Mouse (Mus musculus): ENCODE data around the gene Hist1h4i.
A peak's percentile ranks its signal among the peaks of the same experiment; 100 is the strongest.
"Not testable (repeated sequence)": the region's sequence is repeated elsewhere in the genome, so short reads cannot be mapped to it uniquely, and the experiment has no call there.

The Hist1h4i gene

DNA sequence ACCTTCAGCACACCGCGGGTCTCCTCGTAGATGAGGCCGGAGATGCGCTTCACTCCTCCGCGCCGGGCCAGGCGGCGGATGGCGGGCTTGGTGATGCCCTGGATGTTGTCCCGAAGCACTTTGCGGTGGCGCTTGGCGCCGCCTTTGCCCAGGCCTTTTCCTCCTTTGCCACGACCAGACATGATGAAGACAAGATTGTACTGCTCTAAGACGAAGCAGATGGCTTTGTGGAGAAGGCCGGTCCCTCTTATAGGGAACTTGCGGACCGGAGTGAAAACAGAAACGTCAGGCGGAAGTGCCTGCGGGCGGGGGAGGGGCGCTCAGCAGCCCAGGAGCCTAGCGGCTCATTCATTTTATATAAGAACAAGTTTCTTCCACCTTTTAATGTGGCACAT, at the start of gene Hist1h4i:
Gene Hist1h4i, minus strand, starts transcription at position 221 of the 395 bp plus-strand sequence.
- DNase-seq (ENCODE audit: low spot score), result peak; percentile 95

DNA sequence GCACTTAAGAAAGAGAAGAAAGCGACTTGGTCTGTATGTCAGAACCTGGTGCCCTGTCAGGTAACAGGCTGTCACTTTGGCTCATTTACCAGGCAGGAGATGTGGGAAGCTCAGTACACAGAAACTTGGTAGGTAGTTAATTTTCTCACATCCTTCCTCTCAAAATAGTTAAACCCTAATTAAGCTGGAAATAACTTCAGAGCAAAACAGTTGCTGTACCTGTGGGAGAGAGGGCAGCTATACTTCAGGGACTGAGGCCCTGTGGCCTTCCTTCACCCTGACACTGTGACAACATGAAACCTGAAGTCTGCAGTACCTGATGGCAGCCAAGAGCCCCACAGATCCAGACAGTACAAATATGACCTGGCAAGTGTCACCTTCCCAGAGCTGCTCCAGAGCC, 43.0 kb upstream of the Hist1h4i start, which contains the start of gene Vmn1r188:
Gene Vmn1r188, plus strand, starts transcription at position 301 of the 400 bp plus-strand sequence.
- DNase-seq (ENCODE audit: low spot score), result not testable (repeated sequence)

DNA sequence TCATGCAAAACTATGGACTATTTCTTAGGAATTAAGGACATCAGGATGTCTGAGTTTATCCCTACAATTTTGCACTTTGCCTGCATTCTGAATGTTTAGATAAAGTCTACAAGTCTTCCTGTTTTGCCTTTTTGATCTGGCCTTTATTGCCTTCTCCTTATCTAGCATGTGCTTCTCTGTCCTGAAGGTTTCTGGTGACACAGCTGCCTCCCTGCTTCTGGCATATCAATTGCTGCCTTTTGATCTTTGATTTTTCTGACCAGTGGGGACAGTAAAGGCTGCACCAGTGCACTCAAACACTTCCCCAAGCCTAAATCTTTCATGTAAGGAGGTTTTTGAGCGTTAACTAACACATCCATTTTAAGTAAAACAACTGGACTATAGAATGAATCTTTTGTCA, 22.3 kb upstream of the Hist1h4i start:
- no peak for DNase-seq (ENCODE audit: low spot score)

DNA sequence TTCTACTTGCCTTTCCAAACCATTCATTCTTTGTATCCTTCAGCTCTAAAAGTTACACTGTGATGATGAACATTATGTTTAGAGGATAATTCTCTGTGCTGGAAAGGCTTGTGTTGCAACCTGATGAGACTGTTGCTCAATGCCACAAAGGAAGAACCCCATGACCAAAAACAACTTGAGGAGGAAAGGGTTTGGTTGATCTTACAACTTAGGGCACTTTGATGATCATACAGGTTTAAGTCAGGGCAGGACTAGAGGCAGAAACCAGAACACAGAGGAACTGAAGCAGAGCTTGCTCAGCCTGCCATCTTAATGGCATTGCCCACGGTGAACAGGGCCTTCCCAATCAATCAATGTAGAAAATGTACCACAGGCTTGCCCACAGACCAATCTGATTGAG, 20.3 kb upstream of the Hist1h4i start:
- no peak for DNase-seq (ENCODE audit: low spot score)

DNA sequence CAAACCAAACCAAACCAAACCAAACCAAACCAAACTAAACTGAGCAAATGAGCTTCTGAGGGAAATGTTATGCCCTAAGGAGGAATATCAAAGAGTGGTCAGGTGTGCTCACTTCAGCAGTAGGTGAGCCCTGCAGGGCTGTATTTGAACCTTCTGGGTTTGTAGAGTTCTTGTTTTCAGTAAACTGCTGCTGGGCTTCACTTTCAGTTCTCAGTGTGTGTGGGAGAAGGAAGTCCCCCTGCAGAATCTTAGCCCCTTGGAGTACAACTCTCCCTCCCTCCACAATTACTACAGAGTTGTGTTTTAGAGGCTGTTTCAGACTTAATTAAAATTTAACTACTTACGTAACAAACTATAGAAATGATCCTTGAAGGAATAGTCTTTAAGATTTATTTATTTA, 12.6 kb upstream of the Hist1h4i start:
- no peak for DNase-seq (ENCODE audit: low spot score)

DNA sequence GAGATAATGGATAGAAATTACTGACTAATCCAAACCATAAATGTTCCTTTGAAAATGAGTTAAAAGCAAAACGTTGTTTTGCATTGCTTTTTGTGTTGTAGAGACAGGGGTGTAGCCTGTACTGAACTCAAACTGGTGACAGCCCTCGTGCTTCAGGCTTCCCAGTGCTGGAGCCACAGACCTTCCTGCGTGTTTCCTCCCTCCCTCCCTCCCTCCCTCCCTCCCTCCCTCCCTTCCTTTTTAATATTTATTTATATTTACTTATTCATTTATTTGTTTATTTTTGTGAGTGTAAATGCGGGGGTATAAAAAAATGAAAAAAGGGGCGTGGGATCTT, 10.3 kb upstream of the Hist1h4i start:
- DNase-seq (ENCODE audit: low spot score), result no peak

DNA sequence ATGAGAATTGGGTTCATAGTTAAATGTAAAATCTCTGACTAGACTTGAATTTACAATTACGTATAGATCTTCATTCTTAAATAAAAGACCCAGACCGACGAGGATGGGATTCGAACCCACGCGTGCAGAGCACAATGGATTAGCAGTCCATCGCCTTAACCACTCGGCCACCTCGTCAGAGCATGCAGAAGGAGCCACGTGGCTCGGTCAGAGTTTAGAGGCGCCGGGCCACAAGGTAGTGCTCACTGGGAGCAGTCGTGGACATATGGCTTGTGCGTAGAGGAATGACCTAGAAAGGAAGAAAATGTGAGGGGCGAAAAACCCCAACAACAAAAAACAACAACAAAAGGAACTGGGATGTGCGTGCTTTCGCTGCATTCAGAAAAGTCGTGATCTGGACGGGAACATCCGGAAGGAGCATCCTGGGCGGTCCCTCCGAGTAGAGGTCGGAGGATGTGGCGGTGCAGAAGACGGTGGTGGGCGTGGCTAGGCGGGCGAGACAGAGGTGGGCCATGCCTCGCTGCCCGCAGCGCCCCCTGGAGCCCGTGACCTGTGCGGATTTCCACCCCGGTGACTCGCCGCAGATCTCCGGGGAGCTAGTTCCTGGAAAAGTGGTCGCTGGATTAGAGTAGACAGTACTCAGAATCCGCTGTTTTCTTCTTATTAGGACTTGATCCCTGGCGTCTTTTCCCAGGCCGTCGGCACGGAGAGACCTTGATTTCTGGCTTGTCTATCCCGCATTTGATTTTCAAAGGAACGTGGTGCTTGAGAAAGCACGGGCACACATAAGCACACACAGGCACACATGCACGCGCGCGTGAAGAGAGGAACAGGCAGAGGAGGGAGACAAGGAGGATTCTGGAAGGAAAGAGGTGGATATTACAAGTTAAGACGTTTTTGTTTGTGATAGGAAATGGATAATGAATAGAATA, 9.7 kb upstream of the Hist1h4i start:
- peak; percentile 91 for DNase-seq (ENCODE audit: low spot score)

DNA sequence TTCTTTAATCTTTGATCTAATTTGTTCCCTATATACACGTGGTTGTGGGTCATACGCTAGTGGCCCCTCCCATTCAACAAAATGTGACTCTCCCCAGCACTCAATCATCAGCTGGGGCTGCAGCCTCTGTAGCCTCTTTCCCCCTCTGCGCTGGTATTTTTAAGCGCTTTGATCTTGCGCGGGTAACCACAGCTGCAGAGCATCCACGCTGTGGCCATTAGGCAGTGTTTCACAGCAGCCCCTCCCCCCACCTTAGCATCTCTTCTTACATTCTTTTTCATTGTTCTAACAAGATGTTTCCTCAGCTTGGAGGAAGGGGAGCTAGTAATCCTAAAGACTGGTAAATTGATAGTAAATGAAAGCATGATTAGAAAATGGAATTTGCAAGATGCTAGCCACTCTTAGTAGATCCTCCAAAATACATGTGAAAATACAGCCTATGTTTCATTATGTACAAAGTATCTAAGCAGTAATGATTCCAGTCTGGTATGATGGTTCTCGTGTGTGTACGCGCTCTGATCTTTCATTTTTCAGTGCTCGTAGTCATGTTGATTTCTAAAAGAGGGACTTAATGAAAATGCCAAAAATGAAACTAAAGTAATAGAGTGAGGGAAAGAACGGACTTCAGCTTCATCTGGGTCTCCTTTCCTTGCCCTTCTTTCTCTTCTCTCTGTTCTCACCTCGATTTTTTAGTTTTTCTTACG, 8.7 kb upstream of the Hist1h4i start:
- no peak for DNase-seq (ENCODE audit: low spot score)

DNA sequence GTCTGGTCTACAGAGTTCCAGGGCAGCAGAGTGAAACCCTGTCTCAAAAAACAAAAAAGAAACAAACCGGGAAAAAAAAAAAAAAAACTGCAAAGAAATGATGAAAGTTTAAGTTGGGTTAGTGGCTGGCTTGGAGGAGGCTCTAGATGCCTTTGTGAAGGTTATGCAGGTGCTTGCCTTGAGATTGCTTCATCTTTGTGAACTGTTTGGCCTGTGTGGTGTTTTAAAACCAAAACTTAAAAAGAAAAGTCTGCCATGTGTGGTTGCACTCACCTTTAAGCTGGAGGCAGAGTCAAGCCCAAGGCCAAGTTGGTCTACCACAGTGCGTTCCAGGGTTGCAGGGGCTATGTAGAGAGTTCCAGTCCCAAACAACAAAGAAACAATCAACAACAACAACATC, 7.9 kb upstream of the Hist1h4i start:
- no peak for DNase-seq (ENCODE audit: low spot score)

DNA sequence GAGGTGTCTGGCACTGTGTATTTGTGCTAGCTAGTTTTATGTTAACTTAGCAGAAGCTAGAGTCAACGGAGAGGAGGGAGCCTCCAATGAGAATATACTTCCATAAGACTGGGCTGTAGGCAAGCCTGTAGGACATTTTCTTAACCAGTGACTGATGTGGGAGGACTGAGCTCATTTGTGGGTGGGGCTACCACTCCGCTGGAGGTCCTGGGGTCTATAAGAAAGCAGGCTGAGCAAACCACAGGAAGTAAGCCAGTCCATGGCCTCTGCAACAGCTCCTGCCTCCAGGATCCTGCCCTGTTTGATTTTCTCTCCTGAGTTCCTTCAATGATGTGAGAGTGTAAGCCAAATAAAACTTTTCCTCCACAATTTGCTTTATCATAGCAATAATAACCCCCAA, 4.1 kb upstream of the Hist1h4i start:
- DNase-seq (ENCODE audit: low spot score), result no peak

DNA sequence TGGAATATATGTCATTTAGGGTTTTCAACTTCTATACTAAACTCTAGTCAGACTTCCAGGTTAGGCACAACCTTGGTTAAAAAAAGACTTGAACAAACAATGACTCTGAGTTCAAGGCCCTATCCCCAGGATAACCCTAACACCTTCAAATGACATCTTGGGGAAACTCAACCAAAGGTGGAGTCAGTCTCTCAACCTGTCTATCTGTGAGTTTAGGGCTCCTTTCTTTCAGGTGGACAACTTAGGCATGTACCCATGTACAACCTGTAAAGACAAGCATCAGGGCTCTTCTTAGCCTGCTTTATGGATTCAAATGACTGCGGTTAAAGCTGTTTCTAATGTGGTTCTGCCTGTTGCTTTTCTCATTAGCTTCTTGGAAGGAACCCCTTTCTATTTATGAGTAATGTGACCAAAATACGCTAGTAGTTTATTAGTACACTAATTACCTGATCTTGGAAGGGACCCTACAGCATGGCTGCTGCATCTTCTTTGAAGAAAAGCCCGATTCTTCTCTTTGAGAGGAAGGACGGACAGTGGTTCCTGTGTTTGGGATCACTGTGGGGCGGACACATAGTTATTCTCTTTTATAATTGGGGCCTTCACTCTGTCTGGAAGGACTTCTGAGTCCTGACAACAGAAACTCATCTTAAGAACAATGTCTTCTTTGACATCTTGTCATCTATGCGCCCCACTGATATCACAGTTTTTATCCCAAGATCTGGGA, 3.4 kb upstream of the Hist1h4i start:
- no peak for DNase-seq (ENCODE audit: low spot score)

DNA sequence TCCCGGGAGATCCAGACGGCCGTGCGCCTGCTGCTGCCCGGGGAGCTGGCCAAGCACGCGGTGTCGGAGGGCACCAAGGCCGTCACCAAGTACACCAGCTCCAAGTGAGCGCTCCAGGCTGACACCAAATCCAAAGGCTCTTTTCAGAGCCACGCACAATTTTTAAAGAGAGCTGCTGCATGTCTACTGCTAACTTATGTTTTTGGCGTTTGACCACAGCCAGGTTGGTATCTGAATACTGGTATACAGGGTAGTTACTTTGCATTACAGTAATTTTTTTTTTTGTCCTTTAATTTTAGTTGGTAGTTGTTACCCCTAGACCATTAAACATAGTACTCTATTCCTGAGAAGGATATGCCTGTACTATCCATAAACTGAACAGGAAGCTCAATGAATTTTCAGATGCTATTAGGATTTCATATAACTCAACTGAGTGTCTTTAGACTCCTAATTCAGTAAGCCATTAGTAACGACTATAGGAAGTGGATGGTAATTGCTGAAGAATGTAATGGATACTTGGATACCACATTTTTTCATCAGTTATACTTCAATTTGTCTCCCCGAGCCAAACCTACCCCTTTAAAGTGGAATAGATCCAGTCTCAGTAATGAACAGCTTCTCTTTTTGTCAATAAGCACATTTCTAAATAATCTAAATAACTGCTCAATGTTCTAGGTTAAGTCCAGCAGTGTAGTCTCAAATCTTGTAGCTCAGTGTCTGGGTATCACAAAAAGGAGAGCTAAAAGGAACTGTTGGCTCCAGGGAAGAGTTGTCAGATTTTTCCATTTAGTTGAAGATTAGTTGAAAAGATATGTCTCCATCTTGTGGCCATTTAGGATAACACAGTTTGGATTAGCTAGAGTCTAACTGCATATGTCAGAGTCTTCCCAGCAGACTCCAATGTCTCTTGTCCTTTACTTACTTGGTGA, 2.6 kb upstream of the Hist1h4i start:
- DNase-seq (ENCODE audit: low spot score), result peak; percentile 57

DNA sequence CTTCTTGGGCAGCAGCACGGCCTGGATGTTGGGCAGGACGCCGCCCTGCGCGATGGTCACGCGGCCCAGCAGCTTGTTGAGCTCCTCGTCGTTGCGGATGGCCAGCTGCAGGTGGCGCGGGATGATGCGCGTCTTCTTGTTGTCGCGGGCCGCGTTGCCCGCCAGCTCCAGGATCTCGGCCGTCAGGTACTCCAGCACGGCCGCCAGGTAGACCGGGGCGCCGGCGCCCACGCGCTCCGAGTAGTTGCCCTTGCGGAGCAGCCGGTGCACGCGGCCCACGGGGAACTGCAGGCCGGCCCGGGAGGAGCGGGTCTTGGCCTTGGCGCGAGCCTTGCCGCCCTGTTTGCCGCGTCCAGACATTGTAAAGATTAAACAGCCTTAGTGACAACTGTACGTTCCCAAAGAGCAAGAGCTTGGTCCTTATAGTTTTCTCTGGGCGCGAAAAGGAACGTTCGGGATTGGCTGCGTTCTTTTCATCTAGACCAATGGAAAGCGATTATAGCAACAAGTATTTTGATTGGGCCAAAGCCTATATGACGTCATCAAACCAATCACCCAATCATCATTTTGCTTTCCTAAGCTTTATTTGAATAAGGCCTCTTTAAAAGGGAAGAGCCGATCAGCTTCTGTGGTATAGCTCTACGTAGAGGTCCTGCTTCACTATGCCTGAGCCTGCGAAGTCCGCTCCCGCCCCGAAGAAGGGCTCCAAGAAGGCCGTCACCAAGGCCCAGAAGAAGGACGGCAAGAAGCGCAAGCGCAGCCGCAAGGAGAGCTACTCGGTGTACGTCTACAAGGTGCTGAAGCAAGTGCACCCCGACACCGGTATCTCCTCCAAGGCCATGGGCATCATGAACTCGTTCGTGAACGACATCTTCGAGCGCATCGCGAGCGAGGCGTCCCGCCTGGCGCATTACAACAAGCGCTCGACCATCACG, 1.7 kb upstream of the Hist1h4i start, which contains the start of the genes Hist1h2ag and Hist1h2bj:
Gene Hist1h2ag, minus strand, starts transcription at position 377 of the 935 bp plus-strand sequence.
Gene Hist1h2bj, plus strand, starts transcription at position 647 of the 935 bp plus-strand sequence.
- DNase-seq (ENCODE audit: low spot score), result peak; percentile 97

DNA sequence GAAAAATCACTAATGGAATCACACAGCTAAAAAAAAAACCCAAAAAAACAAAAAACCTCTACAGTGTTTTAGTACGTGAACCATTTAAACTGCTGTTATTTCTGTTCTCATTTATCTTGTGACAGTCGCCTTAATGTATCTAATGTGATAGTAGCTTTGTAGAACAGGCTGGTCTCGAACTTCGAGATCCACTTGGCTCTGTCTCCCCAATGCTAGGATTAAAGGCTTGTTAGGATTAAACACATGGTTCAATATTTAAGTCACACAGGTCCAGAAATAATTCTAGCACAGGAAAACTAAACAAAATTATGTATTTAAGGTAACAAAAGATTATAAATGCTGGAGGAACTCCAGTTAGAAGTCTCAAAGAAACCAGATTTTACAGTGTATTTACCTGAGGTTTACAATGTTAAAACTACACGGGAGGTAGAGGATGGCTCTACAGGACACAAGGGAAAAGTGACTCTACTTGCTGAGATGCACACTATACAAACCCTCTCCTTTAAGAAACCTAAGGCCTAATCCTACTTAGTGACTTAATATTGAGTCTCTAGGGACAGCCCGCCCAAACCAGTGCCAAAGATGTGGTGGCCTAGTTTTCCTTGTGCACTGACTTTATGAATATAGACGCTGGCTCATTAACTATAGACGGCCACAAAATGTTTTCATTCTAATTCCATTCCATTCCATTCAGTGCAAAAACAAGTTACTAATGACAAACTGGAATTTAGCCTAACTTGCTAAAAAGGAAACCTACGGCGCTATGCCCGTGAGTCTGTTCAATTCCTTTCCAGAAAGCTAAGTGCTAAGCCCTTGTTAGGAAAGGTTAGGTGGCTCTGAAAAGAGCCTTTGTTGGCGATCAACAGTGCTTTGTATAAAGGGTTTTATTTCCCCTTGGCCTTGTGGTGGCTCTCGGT, 747 bp upstream of the Hist1h4i start:
- no peak for DNase-seq (ENCODE audit: low spot score)

DNA sequence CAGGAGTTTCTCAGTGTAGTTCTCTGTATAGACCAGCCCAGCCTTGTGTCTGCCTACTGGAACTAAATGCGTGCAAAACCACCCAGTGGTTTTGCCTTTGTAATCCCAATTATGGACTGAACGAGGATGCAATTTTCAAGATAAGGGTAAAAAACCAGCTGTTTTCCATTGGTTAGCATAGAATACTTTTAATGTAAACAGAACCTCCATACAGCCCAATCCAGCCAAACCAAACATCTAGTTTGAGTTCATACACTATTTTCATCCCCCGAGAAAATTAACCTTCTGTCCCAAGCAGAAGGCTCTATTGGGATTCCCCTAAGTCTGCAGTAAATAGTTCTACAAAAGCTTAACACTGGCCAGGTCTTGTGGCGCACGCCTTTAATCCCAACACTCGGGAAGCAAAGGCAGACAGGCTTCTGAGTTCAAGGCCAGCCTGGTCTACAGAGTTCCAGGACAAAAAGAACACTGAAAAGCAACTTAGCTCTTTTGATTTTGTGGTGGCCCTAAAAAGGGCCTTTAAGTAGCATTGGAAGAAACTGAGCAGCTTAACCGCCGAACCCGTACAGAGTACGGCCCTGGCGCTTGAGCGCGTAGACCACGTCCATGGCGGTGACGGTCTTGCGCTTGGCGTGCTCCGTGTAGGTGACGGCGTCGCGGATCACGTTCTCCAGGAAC, 559 bp downstream of the Hist1h4i start:
- DNase-seq (ENCODE audit: low spot score), result no peak

DNA sequence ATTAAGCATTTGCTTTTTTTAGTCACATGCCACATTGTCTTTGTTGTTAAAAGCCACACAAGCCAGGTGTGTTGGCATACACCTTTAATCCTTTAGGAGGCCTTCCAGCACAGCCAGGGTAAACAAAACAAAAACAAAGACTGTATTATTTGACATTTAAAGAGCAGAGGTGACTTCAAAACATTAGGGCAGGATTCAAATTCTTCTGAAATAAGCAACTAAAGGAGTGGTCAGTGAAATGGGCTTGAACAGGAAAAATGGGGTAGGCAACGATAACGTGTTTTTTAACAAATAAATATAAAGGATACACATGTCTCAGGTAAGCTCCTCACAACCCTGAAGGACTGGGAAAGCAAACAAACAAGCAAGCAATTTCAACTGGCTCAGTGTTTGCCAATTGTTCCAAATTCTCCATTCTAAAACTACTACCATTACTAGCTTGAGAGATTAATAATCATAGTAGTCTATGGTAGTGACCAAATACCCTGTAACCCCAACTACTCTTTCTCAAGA, 1.2 kb downstream of the Hist1h4i start:
- no peak for DNase-seq (ENCODE audit: low spot score)

DNA sequence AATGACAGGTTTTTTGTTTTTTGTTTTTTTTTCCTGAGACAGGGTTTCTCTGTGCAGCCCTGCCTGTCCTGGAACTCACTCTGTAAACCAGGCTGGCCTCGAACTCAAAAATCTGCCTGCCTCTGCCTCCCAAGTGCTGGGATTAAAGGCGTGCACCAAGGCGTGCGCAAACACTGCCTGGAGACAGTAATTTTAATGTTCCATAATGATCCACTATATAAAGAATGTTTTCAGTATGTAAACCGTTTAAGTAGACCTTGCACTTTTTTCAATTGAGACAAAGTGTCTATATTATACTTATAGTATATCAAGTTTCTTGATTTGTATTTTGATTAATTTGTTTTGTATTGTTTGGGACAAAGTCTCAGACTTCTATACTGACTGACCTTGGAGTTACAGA, 1.8 kb downstream of the Hist1h4i start:
- no peak for DNase-seq (ENCODE audit: low spot score)

DNA sequence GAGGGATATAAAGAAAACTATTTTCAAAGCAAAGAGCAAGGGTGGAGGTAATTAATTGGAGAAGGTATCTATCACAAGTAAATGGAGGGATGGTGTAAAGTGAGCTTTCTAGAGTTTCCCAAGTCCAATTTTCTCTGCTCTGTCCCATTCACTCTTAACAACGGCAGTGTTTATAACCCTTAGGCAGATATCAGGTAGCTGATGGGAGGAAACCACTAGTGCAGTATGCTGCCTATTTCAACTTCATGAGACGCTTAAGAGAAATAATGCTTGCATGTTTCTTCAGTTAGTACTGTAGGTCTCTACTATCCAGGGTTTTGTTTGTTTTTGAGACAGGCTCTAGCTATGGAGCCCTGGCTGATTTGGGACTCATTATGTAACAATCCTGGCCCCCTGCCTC, 3.7 kb downstream of the Hist1h4i start:
- DNase-seq (ENCODE audit: low spot score), result no peak

Data from lung, postnatal 25 days (tissue).